Mouse (Mus musculus) macrophage (primary cell): ENCODE measurements around the gene Sh3glb2. TPM values are rescaled to one million over a fixed set of nuclear protein-coding genes. Genes with fewer than 3 reads are reported as not detected.

Source experiments
- H3K27ac ChIP-seq: fragments of 350-480 bp; formaldehyde crosslinking; 2 replicates; pipeline ENCODE4 v1.9.0; 2021
- H3K36me3 ChIP-seq: fragments of 350-480 bp; formaldehyde crosslinking; 2 replicates; pipeline ENCODE4 v1.9.0; 2021; ENCODE audit errors: inconsistent target
- H3K4me3 ChIP-seq: fragments of 350-480 bp; formaldehyde crosslinking; 2 replicates; pipeline ENCODE4 v1.9.0; 2021; ENCODE audit errors: inconsistent target
- H3K79me2 ChIP-seq: fragments of 350-480 bp; formaldehyde crosslinking; 2 replicates; pipeline ENCODE4 v1.9.0; 2021; ENCODE audit errors: inconsistent target
- WGBS: methylation state at CpG from one replicate; pipeline ENCODE4 v1.1.7; 2026; ENCODE audit warnings: inconsistent platforms; ENCODE audit not compliant: missing documents; 5-methylcytosine and 5-hydroxymethylcytosine counted together
- polyA plus RNA-seq: library from polyadenylated mRNA; stranded (reverse); fragments of 250-400 nt; gene quantifications from 3 replicates; pipeline ENCODE4 v1.2.4, GENCODE M21; 2018; ENCODE audit warnings: inconsistent platforms

Sh3glb2 gene
- polyA plus RNA-seq, 1 experiment from 2014 or later, result 24.8 TPM

- Histone ChIP-seq H3K79me2 (peaks cover 12% of the 10 kb centered on the region; the same call in 1 of the 2 replicates), H3K36me3 (peaks cover 14% of the 10 kb centered on the region; the same call in 1 of the 2 replicates), H3K27ac (no peak overlapping the region), H3K4me3 (no peak overlapping the region)
- 89% methylated on average over 2 of the region's 2 CpGs for WGBS
These were observed 6.3 kb upstream of the Sh3glb2 start for GRCm38 (mm10) chr2:30365281-30366069.

GRCm38 (mm10) chr2:30363773-30364650, 4.9 kb upstream of the Sh3glb2 start, which contains the start of gene Miga2:
Miga2 (plus strand) TSS chr2:30364233.
- whole genome bisulfite sequencing, result under 1% methylated on average over 53 of the region's 54 CpGs
- H3K79me2 ChIP-seq, result peaks cover 12% of the 10 kb centered on the region; the same call in 1 of the 2 replicates
- peaks cover 9% of the 10 kb centered on the region; the same call in 1 of the 2 replicates for H3K36me3 ChIP-seq
- H3K27ac ChIP-seq, result no peak within 1 kb of the TSS
- H3K4me3 ChIP-seq, result peak within 1 kb of the TSS; percentile 73

- Histone ChIP-seq H3K79me2 (peaks cover 21% of the 10 kb centered on the region; the same call in 1 of the 2 replicates), H3K36me3 (peaks cover 1% of the 10 kb centered on the region; the same call in 1 of the 2 replicates), H3K4me3 (no peak overlapping the region), H3K27ac (no peak overlapping the region)
- WGBS, result 81% methylated on average over 5 of the region's 5 CpGs
These were observed 3.7 kb upstream of the Sh3glb2 start for GRCm38 (mm10) chr2:30362865-30363264.

- Histone ChIP-seq H3K4me3 (no peak overlapping the region), H3K79me2 (peaks cover 26% of the 10 kb centered on the region; the same call in 1 of the 2 replicates), H3K36me3 (no peaks in the 10 kb centered on the region), H3K27ac (no peak overlapping the region)
- WGBS, result 96% methylated on average over 9 of the region's 10 CpGs
These were observed 1.5 kb upstream of the Sh3glb2 start for GRCm38 (mm10) chr2:30360626-30361025.

- Histone ChIP-seq H3K27ac (no peak overlapping the region), H3K36me3 (peaks cover 12% of the 10 kb centered on the region), H3K79me2 (peaks cover 14% of the 10 kb centered on the region; the same call in 1 of the 2 replicates), H3K4me3 (peak overlapping the region; percentile 44)
- 82% methylated on average over 8 of the region's 8 CpGs for WGBS
These were observed 1.3 kb downstream of the Sh3glb2 start for GRCm38 (mm10) chr2:30357552-30358510.

GRCm38 (mm10) chr2:30356906-30357305, 2.2 kb downstream of the Sh3glb2 start:
- no peak overlapping the region for H3K27ac ChIP-seq
- H3K36me3 ChIP-seq, result peaks cover 19% of the 10 kb centered on the region
- H3K79me2 ChIP-seq, result peaks cover 14% of the 10 kb centered on the region; the same call in 1 of the 2 replicates
- 86% methylated on average over 9 of the region's 9 CpGs for WGBS
- no peak overlapping the region for H3K4me3 ChIP-seq

GRCm38 (mm10) chr2:30356266-30356665, 2.9 kb downstream of the Sh3glb2 start:
- H3K27ac ChIP-seq, result no peak overlapping the region
- peaks cover 14% of the 10 kb centered on the region; the same call in 1 of the 2 replicates for H3K79me2 ChIP-seq
- WGBS, result 85% methylated on average over 4 of the region's 4 CpGs
- peaks cover 19% of the 10 kb centered on the region for H3K36me3 ChIP-seq
- no peak overlapping the region for H3K4me3 ChIP-seq

GRCm38 (mm10) chr2:30355861-30356260, 3.3 kb downstream of the Sh3glb2 start:
- H3K79me2 ChIP-seq, result peaks cover 14% of the 10 kb centered on the region; the same call in 1 of the 2 replicates
- WGBS, result 85% methylated on average over 4 of the region's 4 CpGs
- peaks cover 19% of the 10 kb centered on the region for H3K36me3 ChIP-seq
- no peak overlapping the region for H3K4me3 ChIP-seq
- H3K27ac ChIP-seq, result no peak overlapping the region

- Histone ChIP-seq H3K27ac (no peak overlapping the region), H3K36me3 (peaks cover 51% of the 10 kb centered on the region)
These were observed 8.0 kb downstream of the Sh3glb2 start for GRCm38 (mm10) chr2:30351149-30351548.

GRCm38 (mm10) chr2:30349196-30349595, 9.9 kb downstream of the Sh3glb2 start:
- Histone ChIP-seq H3K79me2 (no peaks in the 10 kb centered on the region), H3K4me3 (no peak overlapping the region), H3K27ac (no peak overlapping the region), H3K36me3 (peaks cover 69% of the 10 kb centered on the region)
- WGBS, result 97% methylated on average over 6 of the region's 6 CpGs

More at GRCm38 (mm10) chr2:30351149-30351548, 8.0 kb downstream of the Sh3glb2 start:
- H3K79me2 ChIP-seq, result no peaks in the 10 kb centered on the region
- no peak overlapping the region for H3K4me3 ChIP-seq
- WGBS, result 97% methylated on average over 2 of the region's 2 CpGs

GRCm38 (mm10) chr2:30345971-30346676, 13.0 kb downstream of the Sh3glb2 start:
- H3K79me2 ChIP-seq, result no peaks in the 10 kb centered on the region
- no peak overlapping the region for H3K27ac ChIP-seq
- 85% methylated on average over 7 of the region's 7 CpGs for WGBS
- no peak overlapping the region for H3K4me3 ChIP-seq
- H3K36me3 ChIP-seq, result peaks cover 80% of the 10 kb centered on the region

- no peak overlapping the region for H3K27ac ChIP-seq
- no peaks in the 10 kb centered on the region for H3K79me2 ChIP-seq
- WGBS, result 93% methylated on average over 14 of the region's 14 CpGs
- H3K36me3 ChIP-seq, result peaks cover 84% of the 10 kb centered on the region
- H3K4me3 ChIP-seq, result no peak overlapping the region
These were observed 15.5 kb downstream of the Sh3glb2 start for GRCm38 (mm10) chr2:30343601-30344137.

GRCm38 (mm10) chr2:30342544-30342943, 16.6 kb downstream of the Sh3glb2 start:
- Histone ChIP-seq H3K36me3 (peaks cover 78% of the 10 kb centered on the region), H3K79me2 (no peaks in the 10 kb centered on the region), H3K27ac (no peak overlapping the region), H3K4me3 (no peak overlapping the region)
- WGBS, result 98% methylated on average over 7 of the region's 7 CpGs
